Mouse (Mus musculus): ENCODE data around the gene Nxnl2. TPM values are rescaled to one million over a fixed set of nuclear protein-coding genes. Genes with fewer than 3 reads are reported as not detected.

Gene Nxnl2
- under 1 TPM; 0.61 to 0.72 TPM for total RNA-seq (2021)
- long read RNA-seq, experiment 1, partial matches to known transcripts = 0 of 1 reads
- long read RNA-seq, experiment 1, other reads (novel, unspliced or antisense) = 0 of 1 reads
- long read RNA-seq, experiment 2 = 0 reads

GRCm38 (mm10) chr13:51170691-51171680, at the start of gene Nxnl2:
Gene Nxnl2 (plus strand): TSS chr13:51171022.
- peak; percentile 26 for DNase-seq (ENCODE audit: low spot score in 2 of 2)
- intact Hi-C loops (cut with DNase I) = loop anchor here (10.0 kb wide), 1 partner anchor 216 kb away; no protein-coding TSS in a partner anchor

GRCm38 (mm10) chr13:51121966-51122365, 48.9 kb upstream of the Nxnl2 start:
- intact Hi-C loops (cut with DNase I) = no loop called here
- no peak for DNase-seq (ENCODE audit: low spot score in 2 of 2)

GRCm38 (mm10) chr13:51122771-51123170, 48.1 kb upstream of the Nxnl2 start:
- intact Hi-C loops (cut with DNase I) = no loop called here
- no peak for DNase-seq (ENCODE audit: low spot score in 2 of 2)

- intact Hi-C loops (cut with DNase I) = no loop called here
- DNase-seq (ENCODE audit: low spot score in 2 of 2) = no peak
Measured at GRCm38 (mm10) chr13:51125357-51125756, 45.5 kb upstream of the Nxnl2 start.

GRCm38 (mm10) chr13:51127906-51128305, 42.9 kb upstream of the Nxnl2 start:
- DNase-seq (ENCODE audit: low spot score in 2 of 2) = no peak
- intact Hi-C loops (cut with DNase I) = no loop called here

- intact Hi-C loops (cut with DNase I) = no loop called here
- no peak for DNase-seq (ENCODE audit: low spot score in 2 of 2)
Measured at GRCm38 (mm10) chr13:51128417-51128816, 42.4 kb upstream of the Nxnl2 start.

GRCm38 (mm10) chr13:51131179-51131578, 39.6 kb upstream of the Nxnl2 start:
- no peak for DNase-seq (ENCODE audit: low spot score in 2 of 2)

GRCm38 (mm10) chr13:51136315-51136714, 34.5 kb upstream of the Nxnl2 start:
- no peak for DNase-seq (ENCODE audit: low spot score in 2 of 2)
- intact Hi-C loops (cut with DNase I) = no loop called here

More at GRCm38 (mm10) chr13:51131179-51131578, 39.6 kb upstream of the Nxnl2 start:
- intact Hi-C loops (cut with DNase I) = no loop called here

GRCm38 (mm10) chr13:51136996-51137701, 33.7 kb upstream of the Nxnl2 start:
- no peak for DNase-seq (ENCODE audit: low spot score in 2 of 2)
- intact Hi-C loops (cut with DNase I) = no loop called here

GRCm38 (mm10) chr13:51137702-51138031, 33.2 kb upstream of the Nxnl2 start:
- intact Hi-C loops (cut with DNase I) = no loop called here
- DNase-seq (ENCODE audit: low spot score in 2 of 2) = no peak

- intact Hi-C loops (cut with DNase I) = loop anchor here (5.0 kb wide), 1 partner anchor 45 kb away; the partner anchor contains the start of gene Spin1
- DNase-seq (ENCODE audit: low spot score in 2 of 2) = no peak
Measured at GRCm38 (mm10) chr13:51147106-51147505, 23.7 kb upstream of the Nxnl2 start.

GRCm38 (mm10) chr13:51152966-51153669, 17.7 kb upstream of the Nxnl2 start:
- intact Hi-C loops (cut with DNase I) = no loop called here
- DNase-seq (ENCODE audit: low spot score in 2 of 2) = no peak

- DNase-seq (ENCODE audit: low spot score in 2 of 2) = no peak
- intact Hi-C loops (cut with DNase I) = no loop called here
Measured at GRCm38 (mm10) chr13:51153670-51154030, 17.2 kb upstream of the Nxnl2 start.

- DNase-seq (ENCODE audit: low spot score in 2 of 2) = no peak
- intact Hi-C loops (cut with DNase I) = no loop called here
Measured at GRCm38 (mm10) chr13:51155178-51156013, 15.4 kb upstream of the Nxnl2 start.

GRCm38 (mm10) chr13:51156014-51156386, 14.8 kb upstream of the Nxnl2 start:
- intact Hi-C loops (cut with DNase I) = no loop called here
- no peak for DNase-seq (ENCODE audit: low spot score in 2 of 2)

GRCm38 (mm10) chr13:51157291-51157690, 13.5 kb upstream of the Nxnl2 start:
- intact Hi-C loops (cut with DNase I) = no loop called here

GRCm38 (mm10) chr13:51161672-51162071, 9.2 kb upstream of the Nxnl2 start:
- intact Hi-C loops (cut with DNase I) = no loop called here
- no peak for DNase-seq (ENCODE audit: low spot score in 2 of 2)

More at GRCm38 (mm10) chr13:51157291-51157690, 13.5 kb upstream of the Nxnl2 start:
- DNase-seq (ENCODE audit: low spot score in 2 of 2) = no peak

GRCm38 (mm10) chr13:51162246-51162645, 8.6 kb upstream of the Nxnl2 start:
- peak; percentile 8 to 20 for DNase-seq (ENCODE audit: low spot score in 2 of 2)
- intact Hi-C loops (cut with DNase I) = no loop called here

- no peak for DNase-seq (ENCODE audit: low spot score in 2 of 2)
- intact Hi-C loops (cut with DNase I) = no loop called here
Measured at GRCm38 (mm10) chr13:51166711-51167110, 4.1 kb upstream of the Nxnl2 start.

Data from left cerebral cortex, postnatal 14 days (tissue).